Mouse (Mus musculus) T-helper 2 cell (primary cell): Measurements from ENCODE around the gene Fam192a.

ENCODE experiments used
- in situ Hi-C: fragments of 300-600 bp; cut with MboI, MseI; formaldehyde crosslinking; loops from one replicate; pipeline ENCODE4 v1.15.1; 2025; ENCODE audit warnings: high pct_unique_total_duplicates

Fam192a gene

DNA sequence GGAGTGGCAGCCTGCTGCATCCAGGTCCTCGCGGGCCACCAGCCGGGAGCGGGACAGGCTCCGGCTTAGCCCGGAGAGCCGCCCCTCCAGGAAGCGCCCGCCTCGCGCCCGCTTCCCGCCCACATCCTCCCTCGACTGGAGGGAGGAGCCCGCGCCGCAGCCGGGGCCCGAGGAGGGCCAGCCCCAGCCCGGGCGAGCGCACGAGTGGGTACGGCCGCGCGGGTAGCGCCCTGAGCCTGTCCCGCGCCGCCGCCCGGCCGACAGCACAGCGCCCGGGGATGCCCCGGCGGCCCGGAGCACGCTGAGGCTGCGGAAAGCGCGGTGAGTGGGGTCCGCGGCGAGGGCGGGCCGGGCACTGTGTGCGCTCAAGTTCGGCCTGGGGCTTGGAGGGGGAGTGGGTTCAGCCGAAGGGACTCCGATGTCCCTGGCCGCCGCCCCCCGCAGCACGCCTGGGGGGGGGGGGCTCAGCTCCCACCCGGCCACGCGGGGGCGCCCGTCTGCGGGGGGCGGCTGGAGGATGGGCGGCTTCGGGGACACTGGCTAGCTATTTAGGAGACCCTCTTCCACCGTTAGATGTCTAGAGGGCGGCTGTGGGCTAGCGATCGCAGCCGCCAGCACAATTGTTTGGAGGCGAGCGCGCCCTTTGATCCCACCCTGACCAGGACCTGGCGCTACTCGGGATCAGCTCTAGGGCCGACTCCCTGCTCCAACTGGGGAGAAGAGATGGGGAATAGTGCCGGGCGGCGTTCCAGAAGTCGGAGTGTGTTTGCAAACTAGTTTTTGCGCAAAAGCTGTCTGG is 68.7 kb downstream of the Fam192a start, which contains the start of gene Cpne2:
TSS of gene Cpne2 (plus strand) at position 118 of the 799 bp plus-strand sequence.
- in situ Hi-C loops: no loop called here

DNA sequence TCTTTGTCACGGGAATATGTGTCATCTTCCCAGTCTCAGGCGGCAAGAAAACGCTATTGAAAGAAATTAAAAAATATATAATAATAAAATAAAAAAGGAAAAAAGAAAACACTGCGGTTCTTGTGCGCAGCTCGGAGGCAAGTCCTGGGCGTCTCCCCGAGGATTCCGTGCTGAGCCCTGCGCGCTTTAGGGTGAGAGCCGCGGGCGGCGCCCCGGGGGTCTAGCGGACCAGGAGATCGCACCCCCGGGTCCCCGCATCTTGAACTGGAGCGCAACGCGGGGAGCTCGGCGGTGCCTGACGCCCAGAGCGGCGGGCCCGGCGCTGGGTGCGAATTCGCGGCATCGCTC is 69.3 kb downstream of the Fam192a start:
- in situ Hi-C loops: no loop called here

DNA sequence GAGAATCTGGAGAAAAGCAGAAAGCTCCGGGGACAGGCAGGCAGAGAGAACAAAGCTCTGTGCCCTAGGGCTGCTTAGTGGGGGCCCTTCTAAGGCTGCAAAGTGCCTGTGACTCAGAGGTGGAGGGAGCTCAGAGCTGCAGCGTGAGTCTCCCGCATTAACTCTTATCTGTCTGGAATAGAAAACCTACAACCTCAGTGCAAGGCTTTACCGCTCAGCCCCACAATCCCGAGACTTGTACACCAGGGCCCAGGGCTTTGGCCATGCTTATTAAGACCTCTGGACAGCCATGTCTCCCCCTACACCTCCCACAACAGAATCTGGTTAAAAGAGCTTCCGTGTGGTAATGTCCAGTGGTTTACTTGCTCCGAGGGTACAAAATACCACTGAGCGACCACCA is 69.8 kb downstream of the Fam192a start:
- in situ Hi-C loops: no loop called here

DNA sequence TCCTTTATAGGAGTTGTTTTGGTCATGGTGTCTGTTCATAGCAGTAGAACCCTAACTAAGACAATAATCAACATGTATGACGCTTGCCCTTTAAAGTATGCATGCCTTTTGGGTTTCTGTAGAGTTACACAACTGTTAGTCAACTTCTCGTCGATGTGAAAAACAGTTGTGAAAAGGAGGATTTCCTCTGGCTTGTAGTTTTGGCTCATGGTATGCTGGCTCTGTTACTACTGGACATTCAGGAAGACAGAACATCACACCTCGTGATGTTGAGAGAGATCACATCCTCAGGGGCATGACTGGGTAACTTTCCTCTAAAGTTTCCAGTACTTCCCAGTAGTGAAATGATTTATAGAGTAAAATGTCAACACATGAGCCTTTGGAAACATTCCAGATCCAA is 71.2 kb downstream of the Fam192a start:
- in situ Hi-C loops: no loop called here

DNA sequence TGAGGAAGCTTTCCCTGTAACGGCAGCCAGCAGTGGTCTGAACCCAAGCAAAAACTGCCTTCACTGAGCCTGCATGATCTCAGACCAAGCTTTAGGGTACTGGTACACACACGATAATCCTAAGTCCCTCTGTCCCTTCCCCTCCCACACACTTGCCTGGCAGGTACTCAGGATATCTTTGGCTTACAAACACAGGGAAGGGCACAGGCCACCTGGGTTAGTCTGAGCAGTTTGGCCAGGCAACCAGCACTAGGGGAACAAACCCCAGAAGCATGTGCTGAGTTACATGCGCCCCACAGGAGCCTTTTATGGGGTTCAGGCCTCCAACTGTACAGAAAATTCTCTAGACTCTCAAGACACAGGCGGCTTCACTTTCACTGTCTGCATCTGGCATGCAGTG is 71.9 kb downstream of the Fam192a start:
- in situ Hi-C loops: no loop called here

DNA sequence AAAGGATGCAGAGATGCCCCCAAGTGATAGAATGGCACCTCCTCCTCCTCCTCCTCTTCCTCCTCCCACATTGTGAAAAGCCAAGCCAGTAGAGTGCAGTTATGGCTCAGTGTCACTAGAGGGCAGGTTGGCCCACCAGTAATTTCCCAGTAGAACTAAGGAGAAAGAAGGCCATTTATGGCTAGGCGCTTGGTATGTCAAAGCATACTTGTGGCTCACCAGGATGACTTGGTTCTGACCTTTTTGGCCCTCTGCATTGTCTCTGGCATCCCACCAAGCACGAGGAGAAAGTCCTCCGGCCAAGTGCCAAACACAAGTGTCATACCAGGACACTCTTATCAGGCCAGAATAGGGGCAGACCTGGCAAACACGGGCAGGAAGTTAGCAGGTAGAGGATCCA is 73.6 kb downstream of the Fam192a start:
- in situ Hi-C loops: no loop called here

DNA sequence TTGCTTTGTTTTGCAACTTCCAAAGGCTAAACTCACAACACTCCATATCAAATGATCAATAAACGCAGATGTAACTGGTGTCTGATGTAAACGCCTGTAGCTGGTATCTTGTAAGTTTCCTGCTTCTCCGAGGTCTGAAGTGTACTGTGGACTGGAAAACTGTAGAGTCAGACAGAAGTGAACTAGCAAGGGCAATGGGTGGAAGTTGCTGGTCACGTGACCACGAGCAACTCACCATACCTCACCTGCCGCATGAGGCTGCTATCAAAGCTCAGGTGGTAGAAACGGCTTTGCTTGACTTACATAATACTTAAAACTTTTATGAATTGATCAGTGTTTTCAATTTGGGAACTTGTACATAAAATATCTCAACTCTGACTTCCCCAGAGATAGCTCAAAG is 74.6 kb downstream of the Fam192a start:
- in situ Hi-C loops: no loop called here

DNA sequence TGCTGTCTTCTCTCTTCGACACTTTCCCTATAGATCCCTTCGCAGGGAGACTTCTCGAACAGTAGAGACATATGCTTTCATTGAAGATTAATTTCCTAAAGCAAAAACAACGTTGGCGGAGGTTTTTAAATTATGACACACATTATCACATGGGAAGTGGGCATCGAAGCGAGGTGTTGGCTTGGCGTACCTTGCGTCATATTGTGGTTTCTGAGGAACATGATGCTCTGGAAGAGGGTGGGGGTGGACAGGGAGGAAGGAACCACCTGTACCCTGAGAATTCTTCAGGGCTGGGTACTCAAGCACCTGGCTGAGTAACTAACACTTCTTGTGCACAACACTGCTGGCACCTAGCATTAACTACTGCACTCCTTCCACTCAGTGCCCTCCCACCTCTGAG is 77.2 kb downstream of the Fam192a start:
- in situ Hi-C loops: no loop called here
